Mouse (Mus musculus): Measurements from ENCODE around the gene Arhgap23. TPM values are rescaled to one million over a fixed set of nuclear protein-coding genes. Genes with fewer than 3 reads are reported as not detected.

Gene Arhgap23
- polyA plus RNA-seq, 1 experiment = 5.7 TPM

DNA sequence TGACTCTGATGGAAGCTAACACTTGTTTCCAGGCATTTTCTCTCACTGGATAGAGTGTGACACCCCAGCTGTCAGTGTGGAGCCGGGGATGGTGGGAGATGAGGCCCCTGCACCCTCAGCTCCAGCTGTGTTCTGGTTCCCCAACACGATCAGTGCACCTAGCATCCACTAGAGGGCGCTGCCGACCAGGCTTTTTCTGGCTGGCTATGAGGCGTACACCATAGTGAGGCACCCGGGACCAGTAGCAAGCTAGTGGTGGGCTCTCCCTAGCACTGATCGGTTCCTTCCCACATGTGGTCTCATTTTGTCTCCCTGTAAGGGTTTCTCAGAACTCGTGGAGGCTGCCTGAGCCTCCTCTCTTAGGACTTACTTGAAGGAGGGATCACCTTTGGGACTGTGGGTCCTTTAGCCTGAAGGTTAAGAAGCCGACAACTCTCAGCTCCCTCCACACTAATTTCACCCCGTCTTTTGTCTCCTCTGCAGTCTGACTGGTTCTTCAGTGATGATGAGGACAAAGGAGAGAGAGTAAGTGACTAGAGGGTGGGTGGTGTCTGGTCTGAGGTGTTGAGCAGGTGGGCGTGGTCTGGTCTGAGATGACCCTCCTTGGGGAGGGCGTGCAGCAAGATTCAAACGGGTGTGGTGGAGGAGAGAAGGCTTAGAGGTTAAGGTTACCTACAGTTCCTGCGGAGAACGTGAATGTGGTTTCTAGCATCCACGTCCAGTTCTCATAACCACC, 74.4 kb downstream of the Arhgap23 start:
- peak; percentile 21 for DNase-seq (ENCODE audit: low read depth, low spot score)
- 31% methylated on average over 16 of the region's 16 CpGs for WGBS

DNA sequence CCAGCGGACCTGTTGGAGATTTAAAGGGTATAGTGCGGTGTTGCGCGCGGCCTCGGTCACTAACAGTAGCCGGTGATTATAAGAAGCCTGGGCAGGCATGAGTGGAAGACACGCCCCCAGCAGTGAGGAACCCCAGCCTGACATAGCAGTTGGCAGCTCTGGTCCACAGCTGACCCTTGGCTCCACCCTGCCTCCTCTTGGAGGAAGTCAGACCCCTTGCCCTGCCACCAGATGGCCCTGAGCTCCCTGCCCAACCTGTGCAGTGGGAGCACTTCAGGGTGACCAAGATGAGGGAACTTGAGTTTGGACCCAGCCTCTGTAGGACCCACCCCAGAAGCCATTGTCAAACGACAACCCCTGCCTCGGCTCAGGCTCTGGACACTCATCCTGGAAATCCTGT, 76.3 kb downstream of the Arhgap23 start:
- WGBS = 84% methylated on average over 10 of the region's 10 CpGs

DNA sequence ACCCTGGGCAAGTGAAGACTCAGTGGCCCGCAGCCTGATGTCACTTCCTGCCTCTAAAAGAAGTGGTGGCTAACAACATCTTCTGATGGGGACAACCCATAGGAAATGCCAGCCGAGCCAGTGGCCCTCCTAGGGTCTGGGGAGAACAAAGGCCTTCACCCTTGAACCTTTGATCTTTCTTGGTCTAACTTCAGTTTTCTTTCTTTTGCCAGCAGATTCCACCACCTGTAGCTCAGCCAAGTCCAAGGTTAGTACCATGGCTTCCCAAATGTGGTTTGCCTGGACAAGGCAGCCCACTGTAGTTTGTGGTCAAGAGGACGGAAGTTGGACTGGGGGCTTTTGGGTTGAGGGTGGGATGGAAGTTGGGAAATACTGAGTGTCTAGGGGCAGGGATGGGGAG, 77.5 kb downstream of the Arhgap23 start:
- no peak for DNase-seq (ENCODE audit: low read depth, low spot score)
- WGBS = 90% methylated on average over 3 of the region's 3 CpGs

More for the DNA sequence above, 76.3 kb downstream of the Arhgap23 start:
- DNase-seq (ENCODE audit: low read depth, low spot score) = no peak

DNA sequence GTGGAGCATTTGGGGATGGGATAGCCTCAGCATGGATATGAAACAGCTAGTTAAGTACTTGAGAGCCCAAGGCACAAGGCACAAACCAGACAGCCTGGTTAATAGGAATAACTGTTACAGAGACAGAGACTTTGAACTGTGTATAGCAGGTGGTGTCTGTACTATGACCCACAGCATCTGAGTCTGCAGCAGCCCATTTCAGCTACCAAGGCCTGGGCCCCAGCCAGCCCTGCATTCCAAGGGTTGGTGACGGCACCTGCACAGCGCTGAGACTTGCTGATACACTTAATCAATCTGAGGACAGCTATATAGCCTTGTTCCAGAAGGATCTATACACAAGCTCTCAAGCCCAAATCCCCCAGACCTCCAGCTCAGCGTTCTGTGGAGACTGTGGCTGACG, 82.2 kb downstream of the Arhgap23 start:
- 54% methylated on average over 4 of the region's 4 CpGs for WGBS
- DNase-seq (ENCODE audit: low read depth, low spot score) = no peak

DNA sequence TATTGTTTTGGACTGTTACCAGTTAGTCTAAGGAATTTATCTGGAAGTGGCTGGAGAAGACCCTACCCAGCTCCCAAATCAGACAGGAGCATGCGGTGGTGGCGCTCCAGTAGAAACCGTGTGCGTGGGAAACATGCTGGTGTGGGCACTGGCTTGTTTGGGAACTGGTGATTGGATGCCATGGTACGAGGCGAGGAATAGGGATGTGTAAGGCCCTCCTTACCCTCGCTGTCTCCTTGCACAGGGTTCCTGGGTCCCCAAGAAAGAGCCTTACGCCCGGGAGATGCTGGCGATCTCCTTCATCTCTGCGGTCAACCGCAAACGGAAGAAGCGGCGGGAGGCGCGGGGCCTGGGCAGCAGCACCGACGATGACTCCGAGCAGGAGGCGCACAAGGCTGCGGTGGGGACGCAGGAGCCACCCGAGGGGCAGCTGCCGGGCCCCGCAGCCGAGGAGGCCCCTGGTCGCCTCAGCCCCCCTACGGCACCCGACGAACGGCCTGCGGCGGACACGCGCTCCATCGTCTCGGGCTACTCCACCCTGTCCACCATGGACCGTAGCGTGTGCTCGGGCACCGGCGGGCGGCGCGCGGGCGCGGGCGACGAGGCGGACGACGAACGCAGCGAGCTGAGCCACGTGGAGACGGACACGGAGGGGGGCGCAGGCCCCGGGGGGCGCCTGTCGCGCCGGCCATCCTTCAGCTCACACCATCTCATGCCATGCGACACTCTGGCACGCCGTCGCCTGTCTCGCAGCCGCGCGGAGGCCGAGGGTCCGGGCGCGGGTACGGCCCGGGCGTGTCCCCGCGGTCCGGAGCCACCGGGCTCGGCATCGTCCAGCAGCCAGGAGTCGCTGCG, 84.8 kb downstream of the Arhgap23 start, which contains the start of gene 4933428G20Rik:
Gene 4933428G20Rik (minus strand): TSS at position 476 of the 855 bp plus-strand sequence.
- 44% methylated on average over 88 of the region's 88 CpGs for WGBS
- no peak for DNase-seq (ENCODE audit: low read depth, low spot score)

DNA sequence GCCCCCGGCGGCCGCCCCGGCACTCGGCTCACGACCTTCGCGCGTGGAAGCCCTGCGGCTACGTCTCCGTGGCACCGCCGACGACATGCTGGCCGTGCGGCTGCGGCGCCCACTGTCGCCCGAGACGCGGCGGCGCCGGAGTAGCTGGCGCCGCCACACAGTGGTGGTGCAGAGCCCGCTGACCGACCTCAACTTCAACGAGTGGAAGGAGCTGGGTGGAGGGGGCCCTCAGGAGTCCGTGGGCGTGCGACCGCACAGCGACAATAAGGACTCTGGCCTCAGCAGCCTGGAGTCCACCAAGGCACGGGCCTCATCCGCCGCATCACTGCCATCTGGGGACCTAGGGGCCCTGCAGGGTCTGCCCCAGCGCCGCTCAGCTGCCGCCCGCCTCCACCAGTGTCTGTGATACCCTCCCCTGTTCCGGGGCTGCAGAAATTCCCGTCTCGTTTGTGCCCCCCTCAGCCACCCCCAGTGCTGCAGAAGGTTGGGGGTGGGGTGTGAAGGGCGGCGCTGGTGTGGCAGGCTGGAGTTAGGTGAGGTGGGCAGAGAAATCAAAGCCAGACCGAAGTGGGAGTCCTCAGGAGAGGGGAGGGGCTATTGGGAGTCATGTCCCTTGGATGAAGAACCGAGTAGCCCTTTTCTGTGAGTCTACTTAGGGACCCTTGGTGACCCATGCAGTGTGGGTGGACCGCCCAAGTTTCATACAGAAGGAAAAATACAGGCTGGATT, 85.6 kb downstream of the Arhgap23 start:
- WGBS = 53% methylated on average over 51 of the region's 51 CpGs
- DNase-seq (ENCODE audit: low read depth, low spot score) = no peak

DNA sequence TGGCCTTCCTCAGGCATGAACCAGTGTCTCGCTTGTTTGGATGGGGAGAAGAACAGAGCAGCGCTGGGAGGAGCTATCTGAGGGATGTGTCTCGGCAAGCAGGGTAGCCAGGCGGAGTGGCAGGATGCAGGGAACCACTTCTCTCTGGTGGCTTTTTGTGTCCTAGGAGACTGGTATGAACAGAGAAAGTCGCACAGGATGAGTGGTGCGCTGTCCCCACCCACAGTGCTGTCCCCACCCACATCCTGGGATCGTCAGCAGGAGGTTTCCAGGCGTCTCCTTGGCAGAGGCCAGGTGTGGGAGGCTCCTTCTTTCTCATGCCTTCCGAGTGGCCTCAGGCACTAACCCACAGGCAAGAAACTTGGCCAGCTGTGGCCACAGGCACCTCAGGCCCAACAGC, 87.0 kb downstream of the Arhgap23 start:
- 32% methylated on average over 9 of the region's 9 CpGs for WGBS
- DNase-seq (ENCODE audit: low read depth, low spot score) = no peak

DNA sequence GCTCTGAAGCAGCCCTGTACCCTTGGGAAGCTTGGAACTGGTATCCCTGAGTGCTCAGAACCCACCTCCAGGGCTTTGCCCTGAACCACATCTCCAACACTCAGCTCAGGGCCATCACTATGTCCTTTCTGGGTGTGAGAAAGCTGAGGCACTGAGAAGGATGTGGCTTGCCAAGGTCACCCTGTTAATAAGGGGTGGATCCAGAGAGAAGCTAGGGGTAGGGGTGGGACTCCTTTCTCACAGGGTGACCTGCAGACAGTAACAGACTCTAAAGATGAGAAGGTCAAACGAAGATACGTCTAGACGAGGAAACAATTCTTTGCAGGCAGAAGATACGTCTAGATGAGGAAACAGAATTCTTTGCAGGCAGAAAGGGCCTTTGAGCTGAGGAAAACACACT, 87.5 kb downstream of the Arhgap23 start:
- 61% methylated on average over 4 of the region's 4 CpGs for WGBS
- no peak for DNase-seq (ENCODE audit: low read depth, low spot score)

DNA sequence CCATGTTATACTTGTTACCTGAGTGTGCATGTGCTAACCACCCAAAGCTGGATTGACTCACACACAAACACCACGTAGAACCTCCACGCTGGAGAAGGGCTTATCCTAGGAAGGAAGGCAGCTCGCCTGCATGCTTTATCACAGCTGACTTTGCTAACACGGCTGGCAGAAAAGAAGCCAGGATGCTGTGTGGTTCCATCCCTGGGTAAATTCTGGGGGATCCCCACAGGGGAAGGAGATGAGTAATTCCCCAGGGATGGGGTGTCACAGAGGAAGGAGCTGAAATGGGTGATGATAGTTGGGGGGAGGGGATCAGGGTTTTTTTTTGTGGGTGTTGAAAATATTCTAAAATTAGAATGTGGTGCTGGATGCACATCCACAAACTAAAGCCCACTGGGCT, 90.5 kb downstream of the Arhgap23 start:
- 64% methylated on average over 4 of the region's 4 CpGs for WGBS

DNA sequence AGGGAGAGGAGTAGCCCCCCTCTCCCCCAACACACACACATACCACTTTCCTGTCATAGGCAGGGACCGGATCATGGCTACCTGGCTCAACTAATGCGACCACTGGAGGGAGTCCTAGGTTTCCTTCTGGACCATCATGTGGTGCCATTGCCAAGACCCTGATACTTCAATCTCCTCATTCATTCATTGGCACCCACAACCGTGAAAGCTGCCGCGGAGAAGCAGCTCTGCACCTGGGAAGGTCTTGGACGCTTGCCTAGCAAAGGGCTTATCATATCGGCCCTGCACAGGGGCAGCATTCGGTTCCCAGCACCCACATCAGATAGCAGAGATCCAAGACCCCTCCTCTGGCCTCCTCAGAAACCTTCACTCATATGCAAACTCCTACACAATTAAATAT, 91.0 kb downstream of the Arhgap23 start:
- DNase-seq (ENCODE audit: low read depth, low spot score) = no peak
- WGBS = 53% methylated on average over 8 of the region's 8 CpGs

More for the DNA sequence above, 90.5 kb downstream of the Arhgap23 start:
- no peak for DNase-seq (ENCODE audit: low read depth, low spot score)

DNA sequence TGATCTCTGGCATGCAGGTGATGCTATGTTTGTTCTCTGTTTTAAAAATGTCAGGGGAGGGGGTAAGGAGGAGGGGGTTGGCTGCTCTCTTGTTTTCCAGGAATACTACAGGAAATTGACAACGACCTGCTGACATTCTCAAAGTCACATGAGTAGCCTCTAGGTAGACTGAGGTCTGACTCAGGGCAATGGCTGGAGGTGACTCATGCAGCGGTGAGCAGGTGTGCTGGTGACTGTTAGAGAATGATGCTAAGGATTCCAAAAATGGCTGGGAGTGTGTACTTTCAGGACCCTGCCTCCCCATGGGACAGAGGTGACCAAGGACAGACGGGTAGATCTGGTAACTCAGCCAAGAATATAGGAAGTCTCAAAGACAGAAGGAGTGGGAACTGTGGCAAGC, 92.9 kb downstream of the Arhgap23 start:
- 55% methylated on average over 3 of the region's 3 CpGs for WGBS
- DNase-seq (ENCODE audit: low read depth, low spot score) = no peak

DNA sequence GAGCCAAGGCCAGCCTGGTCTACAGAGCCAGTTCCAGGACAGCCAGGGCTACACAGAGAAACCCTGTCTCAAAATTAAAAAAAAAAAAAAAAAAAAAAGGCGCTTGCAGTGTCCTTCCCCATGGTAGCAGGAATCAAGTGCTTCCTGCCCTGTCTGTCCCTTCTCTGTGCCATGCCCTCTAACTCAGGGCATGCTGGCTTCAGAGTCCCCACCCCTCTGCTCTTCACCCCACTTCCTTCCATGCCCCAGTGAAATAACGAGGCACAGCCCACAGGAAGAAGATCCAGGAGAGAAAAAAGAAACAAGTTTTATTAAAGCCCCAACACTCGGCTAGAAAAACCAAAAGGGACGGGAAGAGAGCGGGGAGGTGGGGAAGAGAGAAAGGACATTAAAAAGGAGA, 93.7 kb downstream of the Arhgap23 start:
- no peak for DNase-seq (ENCODE audit: low read depth, low spot score)
- 26% methylated on average over 5 of the region's 5 CpGs for WGBS

DNA sequence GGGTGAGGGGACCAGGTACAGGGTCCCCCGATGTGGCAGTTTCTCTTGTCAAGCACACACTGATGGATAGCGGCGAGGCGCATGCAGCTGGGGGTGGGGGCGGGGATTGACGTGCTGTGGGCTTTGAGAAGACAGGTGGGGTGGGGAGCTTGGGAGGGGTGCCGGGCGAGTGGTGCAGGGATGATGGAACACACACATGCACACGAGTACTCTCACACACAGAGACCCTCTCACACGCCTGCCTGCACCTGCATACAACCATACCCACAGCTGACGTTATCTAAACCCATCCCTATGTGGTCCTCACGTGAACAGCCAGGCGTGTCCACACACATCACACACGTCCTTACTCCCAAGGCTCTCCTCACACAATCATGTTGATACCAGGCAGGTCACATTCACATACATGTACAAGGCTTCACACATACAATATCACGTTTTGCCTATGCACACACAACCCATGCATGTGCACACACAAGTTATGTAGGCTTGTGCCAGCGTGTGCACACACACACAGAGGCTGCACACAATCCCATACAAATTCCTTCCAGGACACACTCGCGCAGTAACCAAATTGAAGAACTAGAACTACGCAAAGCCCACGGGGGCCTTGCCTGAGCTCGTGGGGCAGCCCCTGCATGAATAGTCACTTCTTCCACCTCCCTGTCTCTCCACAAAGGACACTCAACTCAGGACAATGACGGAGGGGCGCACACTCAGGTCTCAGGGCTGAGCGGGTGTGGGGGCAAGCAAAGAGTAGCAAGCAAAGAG, 94.6 kb downstream of the Arhgap23 start:
- 64% methylated on average over 24 of the region's 24 CpGs for WGBS
- DNase-seq (ENCODE audit: low read depth, low spot score) = no peak

DNA sequence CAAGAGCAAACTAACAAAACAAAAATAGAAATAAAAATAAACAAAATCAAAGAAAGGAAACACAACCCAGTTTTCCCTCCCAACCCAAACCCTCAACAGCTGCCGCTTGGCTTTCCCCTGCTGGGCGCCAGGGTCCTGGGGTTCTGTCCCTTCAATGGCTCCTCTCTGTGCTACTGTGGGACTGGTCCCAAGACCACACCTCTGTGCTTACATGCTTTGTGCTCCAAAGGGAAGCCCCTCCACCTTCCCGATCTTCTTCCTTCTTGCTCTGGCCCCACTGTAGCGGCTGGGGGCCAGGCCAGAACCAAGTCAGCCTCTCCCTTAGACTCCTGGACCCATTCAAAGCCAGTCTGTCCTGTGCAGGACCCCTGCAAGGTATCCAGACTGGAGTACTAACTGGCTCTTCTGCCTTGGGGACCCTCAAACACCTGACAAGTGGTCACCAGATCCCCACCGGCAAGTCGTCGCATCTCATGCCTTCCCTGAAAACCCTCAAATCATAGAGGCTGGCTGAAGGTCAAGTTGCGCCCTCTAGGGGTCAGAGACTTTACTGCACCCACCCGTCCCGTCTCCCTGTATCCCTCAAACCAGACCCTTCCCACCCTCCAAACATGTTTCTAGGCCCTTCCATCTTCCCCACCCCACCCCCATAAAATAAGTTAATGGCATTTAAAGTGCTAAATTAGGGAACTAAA, 95.8 kb downstream of the Arhgap23 start:
- DNase-seq (ENCODE audit: low read depth, low spot score) = no peak

DNA sequence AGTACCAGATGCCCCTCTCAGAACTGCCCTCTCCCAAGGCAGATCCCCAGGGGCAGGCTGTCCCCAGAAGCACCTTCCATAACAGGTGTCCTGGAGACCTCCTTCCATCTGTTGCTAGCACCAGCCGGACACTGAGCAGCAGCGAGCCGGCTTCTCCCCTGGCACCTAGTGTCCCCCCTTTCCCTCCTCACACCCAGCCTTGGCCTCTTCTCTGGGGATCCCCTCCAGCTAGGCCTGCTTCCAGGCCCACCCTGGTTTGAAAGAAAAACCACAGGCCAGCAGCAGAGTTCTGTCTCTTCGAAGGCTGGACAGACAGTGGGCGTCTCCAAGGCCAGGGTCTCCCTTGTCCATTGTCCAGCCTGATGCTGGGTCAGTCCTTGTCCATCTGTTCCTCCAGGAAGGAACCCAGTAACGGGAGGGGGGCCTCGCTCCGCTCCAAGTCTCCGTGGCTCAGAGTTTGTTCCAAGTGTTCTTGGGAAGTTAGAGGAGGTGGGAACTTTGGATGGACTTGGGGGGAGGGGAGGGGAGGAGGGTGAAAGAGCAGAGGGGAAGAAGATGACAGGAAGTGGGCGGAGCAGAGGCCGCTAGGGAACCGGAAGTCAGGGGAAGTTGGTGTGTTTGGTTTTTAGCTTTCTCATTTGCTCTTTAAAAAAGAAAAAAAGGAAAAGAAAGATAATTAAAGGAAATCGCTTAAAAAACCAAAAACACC, 96.5 kb downstream of the Arhgap23 start:
- DNase-seq (ENCODE audit: low read depth, low spot score) = no peak
- WGBS = 58% methylated on average over 13 of the region's 13 CpGs

More for the DNA sequence above, 95.8 kb downstream of the Arhgap23 start:
- WGBS = 34% methylated on average over 10 of the region's 10 CpGs

DNA sequence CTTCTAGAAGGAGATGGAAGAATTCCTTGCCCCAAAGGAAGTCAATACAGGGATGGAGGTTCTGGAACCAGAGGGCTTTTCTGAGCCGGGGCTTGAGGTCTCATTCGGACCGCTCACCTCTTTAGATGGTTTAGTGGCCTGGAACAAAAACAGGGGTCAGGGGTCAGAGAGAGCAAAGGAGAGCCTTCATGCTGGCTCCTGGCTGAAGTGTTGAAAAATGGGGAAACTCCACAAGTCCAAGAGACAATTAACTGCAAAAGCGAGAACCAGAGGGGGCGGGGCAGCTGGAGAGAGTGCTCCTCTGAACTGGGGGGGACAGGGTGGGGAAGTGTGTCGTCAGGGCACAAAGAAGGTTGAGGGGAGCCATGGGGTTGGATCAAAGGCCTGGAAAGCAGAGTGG, 97.2 kb downstream of the Arhgap23 start:
- DNase-seq (ENCODE audit: low read depth, low spot score) = no peak
- 71% methylated on average over 6 of the region's 6 CpGs for WGBS

DNA sequence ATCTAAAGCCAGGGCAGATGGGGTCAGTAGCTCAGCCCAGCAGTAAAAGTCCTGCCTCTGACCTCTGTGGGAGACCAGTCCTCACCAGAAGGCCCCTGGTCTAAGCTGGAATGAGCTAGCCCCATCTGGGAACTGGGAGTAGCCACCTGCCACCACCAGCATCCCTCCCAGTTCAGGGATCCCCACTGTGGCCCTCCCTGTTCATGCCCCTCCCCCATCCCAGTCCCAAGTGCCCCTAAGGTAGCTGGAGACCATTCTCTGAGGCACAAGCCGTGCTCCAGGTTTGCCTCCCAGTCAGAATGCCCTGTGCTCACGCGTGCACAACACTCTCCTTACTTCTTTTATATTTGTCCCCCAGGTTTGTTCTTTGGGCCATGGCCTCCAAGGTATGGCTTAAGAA, 97.7 kb downstream of the Arhgap23 start:
- 86% methylated on average over 3 of the region's 3 CpGs for WGBS
- no peak for DNase-seq (ENCODE audit: low read depth, low spot score)

DNA sequence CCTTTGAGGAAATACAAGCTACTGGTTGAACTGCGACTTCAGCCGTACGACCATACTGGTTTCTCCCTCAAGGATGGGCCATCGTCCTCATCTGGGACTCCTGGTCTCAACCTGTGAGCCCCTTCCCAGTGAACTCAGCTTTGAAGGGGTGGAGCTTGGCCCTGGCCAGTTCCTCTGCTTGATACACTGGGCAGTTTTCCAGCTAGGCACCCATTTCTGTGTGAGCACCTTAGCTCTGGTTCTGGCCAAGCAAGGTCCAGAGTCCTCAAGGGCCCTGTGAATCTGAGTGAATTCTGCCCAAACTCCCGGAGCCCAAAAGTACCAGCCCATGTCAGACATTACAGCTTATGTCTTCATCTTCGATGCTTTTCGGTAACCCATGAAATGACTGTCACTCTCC, 105.2 kb downstream of the Arhgap23 start:
- WGBS = 85% methylated on average over 7 of the region's 7 CpGs

More for the DNA sequence above, 105.2 kb downstream of the Arhgap23 start:
- no peak for DNase-seq (ENCODE audit: low read depth, low spot score)
